Mouse (Mus musculus): Measurements from ENCODE around the gene Slc28a1.
"Not testable (repeated sequence)": the region's sequence is repeated elsewhere in the genome, so short reads cannot be mapped to it uniquely, and the experiment has no call there.

Gene Slc28a1

DNA sequence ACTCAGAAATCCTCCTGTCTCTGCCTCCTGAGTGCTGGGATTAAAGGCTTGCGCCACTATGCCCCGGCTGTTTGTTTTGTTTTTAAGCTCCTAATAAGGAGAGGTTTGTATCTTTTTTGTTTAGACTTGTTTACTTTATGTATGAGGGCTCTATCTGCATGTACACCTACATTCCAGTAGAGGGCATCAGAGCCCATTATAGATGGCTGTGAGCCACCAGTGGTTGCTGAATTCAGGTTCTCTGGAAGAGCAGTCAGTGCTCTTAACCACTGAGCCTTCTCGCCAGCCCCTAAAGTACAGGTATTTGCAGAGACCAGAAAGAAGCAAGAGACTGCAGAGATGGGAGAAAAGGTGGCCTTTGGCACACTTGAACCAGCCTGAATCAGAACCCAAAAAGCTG is 52.5 kb downstream of the Slc28a1 start:
- peak; percentile 55 for DNase-seq (ENCODE audit: low read depth, low spot score)

DNA sequence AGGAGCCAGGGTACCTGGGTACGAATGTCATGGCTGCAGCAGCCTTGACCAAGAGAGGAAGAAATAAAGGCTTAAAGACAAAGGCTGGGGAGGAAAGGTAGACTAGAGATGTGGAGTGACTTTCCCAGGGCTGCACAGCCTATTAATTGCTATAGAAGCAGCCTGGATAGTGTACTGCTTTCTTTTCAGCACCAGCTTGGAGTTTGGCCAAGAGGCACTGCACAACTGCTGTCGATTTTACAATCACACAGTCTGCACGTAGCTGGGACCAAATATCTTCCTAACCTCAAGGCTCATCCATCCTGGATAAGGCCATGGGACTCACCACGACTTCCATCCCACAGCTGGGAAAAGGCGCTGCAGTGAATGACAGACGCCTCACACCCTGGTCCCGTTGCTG is 54.8 kb downstream of the Slc28a1 start:
- no peak for DNase-seq (ENCODE audit: low read depth, low spot score)

DNA sequence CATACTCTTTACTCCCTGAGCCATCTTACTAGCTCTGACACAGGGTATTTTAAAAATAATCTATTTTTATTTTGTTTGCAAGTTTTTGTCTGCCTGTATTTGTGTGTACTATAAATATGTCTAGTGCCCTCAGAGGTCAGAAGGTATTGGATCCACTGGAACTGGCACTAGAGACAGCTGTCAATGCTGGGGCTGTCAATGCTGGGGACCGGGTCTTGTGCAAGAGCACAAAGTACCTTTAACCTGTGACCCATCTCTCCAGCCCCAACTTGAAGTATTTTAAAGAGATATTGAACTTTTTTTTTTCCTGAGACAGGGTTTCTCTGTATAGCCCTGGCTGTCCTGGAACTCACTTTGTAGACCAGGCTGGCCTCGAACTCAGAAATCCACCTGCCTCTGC is 59.3 kb downstream of the Slc28a1 start:
- no peak for DNase-seq (ENCODE audit: low read depth, low spot score)

DNA sequence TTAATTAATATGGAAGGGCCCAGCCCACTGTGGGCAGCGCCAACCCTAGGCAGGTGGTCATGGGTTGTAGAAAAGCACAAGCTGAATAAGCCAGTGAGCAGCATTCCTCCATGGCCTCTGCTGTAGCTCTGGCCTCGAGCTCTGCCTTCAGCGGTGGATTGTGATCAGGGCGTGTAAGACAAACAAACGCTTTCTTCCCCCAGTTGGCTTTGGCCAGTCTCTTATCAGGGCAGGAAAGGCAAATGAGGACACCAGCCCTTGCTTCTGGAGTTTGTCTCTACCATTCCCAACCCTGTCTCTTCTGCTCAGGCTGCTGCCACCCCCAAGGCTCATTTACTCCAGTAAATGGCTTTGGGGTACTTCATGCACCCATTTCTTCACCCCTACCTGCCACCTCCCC is 60.1 kb downstream of the Slc28a1 start:
- no peak for DNase-seq (ENCODE audit: low read depth, low spot score)

DNA sequence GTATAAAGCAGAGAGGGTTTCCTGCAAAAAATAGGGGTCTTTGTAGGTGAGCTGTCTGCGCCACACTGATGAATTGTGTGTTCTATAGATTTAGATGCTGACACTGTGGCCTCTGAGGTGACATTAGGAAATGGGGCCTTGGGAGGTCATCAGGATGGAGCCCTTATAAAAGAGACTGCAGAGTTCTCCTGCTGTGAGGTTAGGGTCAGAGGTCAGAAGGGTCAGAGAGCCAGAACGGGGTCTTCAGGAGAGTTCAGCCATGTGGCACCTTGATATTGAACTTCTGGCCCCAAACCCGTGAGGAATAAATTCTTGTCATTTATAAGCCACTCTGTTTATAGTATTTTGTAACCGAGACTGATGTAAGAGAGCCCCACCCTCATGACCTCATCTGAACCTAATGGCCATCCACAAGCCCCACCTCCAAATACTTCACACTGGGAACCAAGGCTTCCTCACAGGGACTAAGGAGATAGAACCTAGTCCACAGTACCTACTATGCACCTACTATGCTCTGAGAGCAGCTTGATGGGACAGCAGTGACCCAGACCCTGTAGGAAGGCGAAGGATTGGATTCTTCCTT is 61.7 kb downstream of the Slc28a1 start:
- no peak for DNase-seq (ENCODE audit: low read depth, low spot score)

DNA sequence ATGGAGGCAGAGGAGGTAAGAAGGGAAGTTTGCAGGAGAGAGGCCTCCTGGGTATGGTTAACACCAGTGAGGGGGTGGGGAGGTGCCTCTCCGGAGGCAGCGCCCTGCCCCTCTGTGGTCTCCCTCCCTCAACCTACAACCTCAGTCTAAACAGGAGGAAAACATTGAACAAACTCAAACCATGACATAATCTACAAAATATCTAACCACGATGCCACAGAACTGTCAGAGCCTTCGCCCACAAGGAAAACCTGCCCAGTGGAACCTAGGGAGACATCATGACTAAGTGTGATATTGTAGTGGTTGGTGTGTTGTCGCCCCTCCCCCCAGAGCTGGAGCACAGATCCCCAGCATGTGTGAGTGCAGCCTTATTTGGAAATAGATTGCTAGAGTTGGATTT is 64.9 kb downstream of the Slc28a1 start:
- DNase-seq (ENCODE audit: low read depth, low spot score), result no peak

DNA sequence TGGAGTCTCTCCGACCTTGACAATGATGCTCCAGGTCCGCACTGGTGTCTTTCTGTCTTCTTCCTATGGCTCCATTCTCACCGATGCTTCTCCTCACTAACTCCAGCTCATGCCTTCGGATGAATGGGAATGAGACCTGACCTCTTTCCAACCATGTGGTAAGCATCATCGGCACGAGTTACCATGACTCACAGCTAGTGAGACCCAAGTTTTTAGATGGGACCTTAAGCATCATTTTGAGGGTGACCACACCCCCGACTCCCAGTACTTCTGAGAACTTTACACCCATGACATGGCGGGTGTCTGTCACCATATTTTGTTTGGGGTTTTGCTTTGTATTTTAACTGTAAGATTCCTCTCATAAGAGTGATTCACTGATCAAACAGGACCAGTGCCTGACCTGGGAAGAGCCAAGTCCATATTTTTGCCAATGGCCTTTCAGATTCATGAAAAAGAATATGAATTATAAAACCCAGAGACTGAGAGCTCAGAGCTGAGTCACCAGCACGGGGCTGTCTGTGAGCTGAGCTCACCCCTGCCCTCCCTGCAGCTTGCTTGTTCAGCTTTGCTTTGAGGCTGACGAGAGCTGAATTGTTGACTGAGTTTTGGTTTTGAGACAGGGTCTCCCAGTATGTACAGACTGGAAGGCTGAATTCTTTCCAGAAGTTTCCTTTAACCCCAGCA is 68.0 kb downstream of the Slc28a1 start:
- no peak for DNase-seq (ENCODE audit: low read depth, low spot score)

DNA sequence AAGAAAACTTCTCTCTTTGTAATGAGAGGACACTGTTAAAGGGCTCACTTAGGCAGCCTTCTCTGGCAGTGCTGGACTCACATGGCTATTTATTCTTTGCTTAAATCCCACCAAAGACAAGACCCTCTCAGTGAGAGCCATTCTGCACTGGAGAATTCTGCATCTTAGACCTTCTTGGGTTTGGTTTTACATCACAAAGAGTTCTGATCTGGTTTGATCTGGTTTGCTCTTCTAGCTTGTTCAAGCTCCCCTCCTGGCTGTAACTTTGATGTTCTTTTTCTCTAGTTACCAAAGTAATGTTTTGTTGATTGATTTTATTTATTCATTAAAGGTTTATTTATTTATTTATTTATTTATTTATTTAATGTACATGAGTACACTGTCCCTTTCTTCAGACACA is 68.6 kb downstream of the Slc28a1 start:
- no peak for DNase-seq (ENCODE audit: low read depth, low spot score)

DNA sequence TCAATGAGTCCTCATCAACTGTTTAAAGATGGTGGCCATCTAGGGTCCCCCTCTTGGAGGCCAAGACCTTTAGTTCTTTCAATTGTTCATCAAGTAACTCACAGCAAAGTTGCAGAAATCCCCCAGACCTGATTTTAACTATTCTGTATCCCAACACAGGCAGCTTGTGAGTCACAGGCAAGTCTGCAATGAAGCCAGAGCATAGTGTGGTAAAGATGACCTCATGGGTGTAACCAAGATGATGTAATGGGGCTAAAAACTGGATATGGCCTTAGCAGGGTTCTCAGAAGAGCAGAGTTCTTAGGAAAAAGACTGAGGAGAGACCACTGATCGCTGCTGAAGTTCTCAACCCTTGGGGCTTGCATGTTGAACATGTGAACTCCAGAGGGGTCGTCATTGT is 69.5 kb downstream of the Slc28a1 start:
- DNase-seq (ENCODE audit: low read depth, low spot score), result no peak

DNA sequence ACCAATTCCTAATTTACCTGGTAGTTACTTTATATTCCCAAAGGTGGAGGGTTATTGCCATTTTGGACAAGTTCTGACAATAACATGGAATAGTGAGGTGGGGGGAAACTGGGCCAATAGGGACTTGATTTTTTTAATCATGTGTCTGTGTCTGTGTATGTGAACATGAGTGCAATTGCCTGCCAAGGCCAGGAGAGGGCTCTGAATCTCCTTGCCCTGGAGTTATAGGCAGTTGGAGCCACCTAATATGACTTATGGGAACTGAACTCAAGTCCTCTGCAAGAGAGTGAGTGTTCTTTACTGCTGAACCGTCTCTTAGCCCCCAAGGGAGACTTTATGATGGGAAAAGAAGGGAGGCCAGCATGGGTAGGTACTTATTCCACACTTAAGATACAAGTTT is 70.1 kb downstream of the Slc28a1 start:
- no peak for DNase-seq (ENCODE audit: low read depth, low spot score)

DNA sequence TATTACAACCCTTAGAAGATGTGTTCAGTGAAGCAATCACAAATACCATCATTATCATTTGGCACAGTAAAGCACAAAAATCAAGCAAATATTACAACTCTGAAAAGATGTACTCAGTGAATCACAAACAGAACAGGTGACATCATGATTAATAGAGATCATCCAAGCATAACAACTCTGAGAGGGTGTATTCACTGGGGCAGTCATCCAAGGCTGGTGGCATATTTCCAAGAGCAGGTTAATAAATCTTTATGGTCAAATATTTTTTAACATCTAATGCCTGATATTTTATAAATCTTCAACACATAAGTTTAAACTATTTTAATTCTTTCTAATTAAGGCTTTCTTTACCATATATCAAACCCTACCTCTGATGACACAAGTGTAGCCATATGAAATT is 71.4 kb downstream of the Slc28a1 start:
- not testable (repeated sequence) for DNase-seq (ENCODE audit: low read depth, low spot score)

DNA sequence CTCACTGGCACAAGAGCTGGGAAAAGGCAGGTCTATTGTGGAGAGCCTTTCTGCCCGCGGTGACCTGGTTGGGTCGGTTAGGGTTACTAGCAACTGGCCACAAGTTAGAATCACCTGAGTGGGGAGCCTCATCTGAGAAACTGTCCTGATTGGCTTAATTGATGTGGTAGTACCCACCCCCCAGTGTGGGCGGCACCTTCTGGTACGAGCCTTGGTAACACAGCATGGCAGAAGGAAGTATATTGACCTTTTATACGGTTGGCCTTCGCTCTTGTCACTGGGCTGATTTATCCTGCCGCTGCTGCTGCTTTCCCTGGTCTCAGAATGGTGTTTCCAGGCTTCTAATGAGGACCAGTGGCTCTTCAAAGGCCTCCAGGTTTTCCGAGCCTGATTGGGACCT is 74.6 kb downstream of the Slc28a1 start:
- DNase-seq (ENCODE audit: low read depth, low spot score), result no peak

DNA sequence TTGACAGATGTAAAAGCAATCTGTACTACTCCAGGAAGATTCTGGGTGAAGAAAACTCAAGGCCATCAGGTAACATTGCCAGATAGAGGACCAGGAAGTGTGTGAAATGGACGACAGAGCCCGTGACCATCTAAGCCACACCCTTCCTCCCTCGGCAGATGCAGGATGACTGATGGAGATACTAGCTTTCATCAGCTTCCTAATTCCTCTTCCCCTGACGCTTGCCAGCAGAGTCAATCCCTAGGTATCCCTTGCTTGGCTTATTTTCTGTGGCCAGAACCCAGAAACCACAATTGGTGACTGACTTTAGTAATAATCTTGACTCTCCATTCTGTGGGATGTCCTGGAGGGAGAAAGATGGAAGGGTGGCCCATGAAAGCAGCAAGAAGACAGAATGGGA is 80.9 kb downstream of the Slc28a1 start:
- DNase-seq (ENCODE audit: low read depth, low spot score), result no peak

DNA sequence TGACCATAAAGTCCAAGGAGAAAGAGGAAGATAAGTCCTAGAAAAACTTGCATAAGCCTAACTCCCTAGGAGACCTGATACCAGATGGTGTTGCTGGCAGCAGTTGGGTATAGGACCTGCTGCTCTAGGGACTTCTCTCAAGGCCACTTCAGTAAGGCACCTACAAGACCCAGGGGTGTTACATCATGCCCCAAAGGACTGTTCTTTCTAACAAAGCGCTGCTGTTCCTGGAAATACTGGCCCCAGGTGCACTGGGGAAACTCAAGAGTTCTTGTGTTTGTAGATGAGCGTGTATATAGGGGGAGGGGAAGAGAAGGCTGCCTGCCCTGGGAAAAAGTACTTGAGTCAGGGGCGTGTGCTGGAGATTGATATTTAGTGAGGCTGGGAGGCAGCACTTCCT is 82.2 kb downstream of the Slc28a1 start:
- peak; percentile 21 for DNase-seq (ENCODE audit: low read depth, low spot score)

DNA sequence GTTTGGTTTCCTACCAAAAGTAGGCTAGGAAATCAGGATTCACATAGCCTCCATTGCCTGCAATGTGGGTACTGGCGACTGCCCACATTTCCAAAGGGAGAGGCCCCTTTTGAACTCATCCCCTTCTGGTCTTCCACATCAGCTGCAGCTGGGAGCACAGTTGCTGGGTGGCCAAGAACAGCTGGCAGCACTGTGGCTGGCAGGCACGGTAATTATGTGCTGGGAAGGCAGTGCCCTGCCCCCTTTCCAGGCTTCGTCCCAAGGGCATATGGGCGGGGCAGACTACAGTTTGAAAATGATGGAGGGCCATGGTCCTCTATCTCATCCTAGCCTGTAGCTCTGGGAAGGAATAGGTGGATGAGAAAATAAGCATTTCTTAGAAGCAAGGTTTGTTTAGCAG is 83.9 kb downstream of the Slc28a1 start:
- DNase-seq (ENCODE audit: low read depth, low spot score), result no peak

DNA sequence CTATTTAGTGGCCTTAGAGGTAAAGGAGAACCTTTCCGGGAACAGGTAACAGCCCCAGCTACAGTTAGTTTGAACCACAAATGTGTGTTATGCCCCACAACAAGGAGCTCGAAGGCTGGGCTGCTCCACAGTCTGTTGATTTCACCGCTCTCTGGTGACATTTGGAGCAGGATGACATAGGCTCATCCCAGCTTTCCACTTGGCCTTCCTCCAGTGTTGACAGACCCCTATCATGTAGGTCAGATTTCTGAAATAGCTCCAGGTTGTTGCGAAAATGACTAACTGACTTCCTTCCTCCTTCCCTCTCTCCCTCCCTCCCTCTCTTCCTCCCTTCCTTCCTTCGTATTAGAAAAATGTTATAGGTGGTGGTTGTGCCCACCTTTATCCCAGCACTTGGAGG is 84.5 kb downstream of the Slc28a1 start:
- DNase-seq (ENCODE audit: low read depth, low spot score), result no peak

DNA sequence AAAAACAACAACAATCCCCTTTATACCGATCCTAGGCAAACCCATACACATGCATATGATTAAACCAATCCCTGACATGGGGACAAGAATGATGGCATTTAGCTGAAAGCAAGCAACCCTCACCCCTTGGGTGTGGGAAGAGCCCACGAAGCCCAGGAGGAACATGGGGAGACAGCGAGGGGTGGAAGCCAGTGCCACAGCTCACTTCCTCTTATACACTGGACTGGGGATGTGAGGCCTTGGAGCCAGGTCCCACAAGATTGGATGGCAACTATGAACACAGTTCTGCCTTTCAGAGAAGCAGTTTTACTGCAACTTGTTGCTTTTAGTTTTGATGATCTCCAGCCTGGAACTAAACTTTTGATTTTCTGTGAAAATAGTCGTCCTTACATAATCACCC is 85.2 kb downstream of the Slc28a1 start:
- DNase-seq (ENCODE audit: low read depth, low spot score), result no peak

DNA sequence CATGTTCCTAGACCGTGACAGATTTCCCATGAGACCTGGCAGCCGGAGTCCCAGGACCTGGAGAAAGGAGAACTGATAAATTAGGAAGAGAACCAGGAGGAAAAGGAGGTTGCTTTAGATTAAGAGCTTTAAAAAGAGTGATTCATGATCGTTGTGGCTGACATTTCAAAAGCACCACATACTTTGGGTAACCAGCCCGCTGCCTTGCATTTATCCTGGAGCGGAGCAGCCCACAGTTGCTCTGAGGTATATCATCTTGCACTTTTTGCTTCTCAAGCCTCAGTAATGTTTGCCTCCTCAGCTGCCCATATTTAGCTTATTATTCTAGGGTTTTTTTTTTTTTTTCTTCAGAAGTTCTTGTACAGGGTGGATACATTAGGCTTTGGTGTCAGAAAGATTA is 87.8 kb downstream of the Slc28a1 start:
- no peak for DNase-seq (ENCODE audit: low read depth, low spot score)

DNA sequence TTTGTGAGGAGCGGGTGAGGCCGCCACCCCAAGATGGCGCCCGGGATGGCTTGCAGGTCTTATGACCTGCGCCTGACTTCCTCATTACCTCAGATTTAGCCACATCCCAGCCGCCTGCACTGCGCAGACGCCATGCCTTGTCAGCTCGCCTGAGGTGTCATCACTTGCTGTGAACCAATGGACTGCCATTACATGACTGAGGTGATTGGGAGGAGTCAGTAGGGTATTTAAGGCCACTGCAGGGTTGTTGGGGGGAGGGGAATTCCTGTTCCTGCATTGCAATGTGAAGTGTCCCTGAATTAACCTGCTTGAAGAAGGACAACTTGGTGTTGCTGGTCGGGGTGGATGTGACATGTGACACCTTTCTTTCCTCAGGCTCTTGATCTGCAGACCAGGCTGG is 89.0 kb downstream of the Slc28a1 start:
- not testable (repeated sequence) for DNase-seq (ENCODE audit: low read depth, low spot score)

DNA sequence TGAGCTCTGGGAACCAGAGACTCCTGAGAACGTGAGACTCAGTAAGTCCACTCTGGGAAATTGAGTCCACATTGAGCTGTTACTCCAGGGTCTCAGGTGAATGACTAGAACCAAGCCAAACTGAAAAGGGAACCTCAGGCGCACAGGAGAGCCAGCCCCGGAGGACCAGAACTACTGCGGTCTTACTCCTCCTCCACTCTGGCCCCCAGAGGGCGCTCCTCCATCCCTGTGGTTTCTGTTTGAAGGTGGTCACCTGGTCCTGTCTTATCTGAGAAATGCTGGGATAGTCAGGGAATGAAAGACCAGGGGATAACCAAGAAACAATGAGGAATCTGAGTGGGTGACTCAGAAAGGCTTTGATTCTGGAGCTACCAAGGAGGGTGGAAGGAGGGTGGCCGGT is 94.3 kb downstream of the Slc28a1 start:
- peak; percentile 43 for DNase-seq (ENCODE audit: low read depth, low spot score)

DNA sequence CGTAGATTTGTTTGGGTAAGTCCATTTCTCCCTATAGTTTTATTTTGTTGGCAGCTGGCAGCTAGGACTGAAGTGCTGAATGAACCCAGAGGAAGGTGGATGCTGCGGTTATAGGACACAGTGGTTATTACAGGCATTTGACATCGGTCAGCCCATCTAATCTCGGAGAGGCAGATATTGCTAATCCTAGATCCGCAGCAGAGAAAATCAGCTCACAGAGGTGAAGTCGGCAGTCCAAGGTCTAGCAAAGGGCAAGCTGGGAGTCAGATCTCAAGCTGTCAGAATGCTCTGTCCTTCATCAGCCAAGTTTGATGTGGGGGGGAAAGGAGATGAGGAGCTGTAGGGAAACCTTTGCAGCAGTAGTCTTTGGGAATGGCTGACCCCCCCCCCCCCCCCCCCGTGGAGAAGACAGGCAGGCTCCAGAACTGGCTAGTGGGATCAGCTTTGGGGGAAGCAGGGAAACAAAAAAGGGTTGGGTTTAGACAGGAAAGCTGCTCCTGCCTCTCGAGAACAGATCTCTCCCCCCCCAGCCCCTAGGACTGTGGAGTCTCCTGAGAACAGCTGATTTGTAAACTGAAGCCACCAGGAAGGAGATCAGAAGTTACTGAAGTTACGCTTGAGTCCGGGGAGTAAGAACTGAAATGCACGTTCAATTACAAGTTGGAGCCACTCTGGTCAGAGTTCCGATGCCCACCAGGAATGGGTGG is 95.5 kb downstream of the Slc28a1 start:
- DNase-seq (ENCODE audit: low read depth, low spot score), result no peak

DNA sequence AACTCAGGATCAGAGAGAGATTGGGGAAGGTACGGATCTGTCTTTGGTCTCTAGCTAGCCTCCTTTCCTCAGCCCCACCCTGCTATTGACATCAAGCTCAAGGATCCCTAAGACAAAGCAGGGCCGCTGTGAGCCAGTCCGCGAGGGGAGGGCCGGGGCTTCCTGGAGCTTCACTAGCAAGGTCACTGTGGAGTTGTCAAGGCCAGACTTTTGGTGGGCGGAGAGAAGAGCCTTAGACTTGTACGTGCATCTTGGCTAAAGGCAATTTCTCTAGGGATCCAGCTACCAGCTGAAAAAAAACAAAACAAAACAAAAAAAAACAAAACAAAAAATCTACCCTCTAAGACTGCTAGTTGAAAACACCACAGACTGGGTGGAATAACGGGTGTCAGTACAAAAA is 97.2 kb downstream of the Slc28a1 start:
- DNase-seq (ENCODE audit: low read depth, low spot score), result no peak

DNA sequence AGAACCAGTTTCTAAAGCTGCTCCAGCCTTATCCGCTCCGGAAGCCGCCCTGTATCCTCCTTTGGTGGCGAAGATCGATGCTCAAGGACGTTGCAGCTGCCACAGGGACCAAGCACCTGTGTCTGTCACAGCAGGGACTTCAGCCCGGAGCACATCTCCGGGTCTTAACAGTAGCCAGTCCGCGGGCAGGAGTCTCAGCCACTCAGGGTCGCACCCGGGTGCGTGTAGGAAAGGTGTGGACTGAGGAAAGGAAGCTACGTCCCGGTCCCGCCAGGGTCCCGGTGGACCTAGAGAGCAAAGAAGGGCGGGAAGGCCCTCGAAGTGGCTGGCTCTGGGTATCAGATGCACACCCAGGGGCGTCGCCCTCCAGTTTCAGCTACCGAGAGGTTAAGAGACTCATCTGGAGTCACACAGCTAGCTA is 97.7 kb downstream of the Slc28a1 start:
- DNase-seq (ENCODE audit: low read depth, low spot score), result no peak

Data from A20 (cell line).